Mouse (Mus musculus): ENCODE measurements around the gene Tpk1. TPM values are rescaled to one million over a fixed set of nuclear protein-coding genes. Genes with fewer than 3 reads are reported as not detected.
A peak's percentile ranks its signal among the peaks of the same experiment; 100 is the strongest.

The Tpk1 gene
- polyA plus RNA-seq, 2 experiments from 2014 or later: 9.4 to 12.1 TPM

GRCm38 (mm10) chr6:43424978-43425377 lies 241.1 kb downstream of the Tpk1 start:
- no peak for ATAC-seq

- ATAC-seq: no peak
These were observed 245.6 kb downstream of the Tpk1 start for GRCm38 (mm10) chr6:43420358-43420979.

- ATAC-seq: no peak
These were observed 257.1 kb downstream of the Tpk1 start for GRCm38 (mm10) chr6:43408949-43409348.

- no peak for ATAC-seq
These were observed 263.0 kb downstream of the Tpk1 start for GRCm38 (mm10) chr6:43403076-43403475.

- ATAC-seq: no peak
These were observed 263.7 kb downstream of the Tpk1 start for GRCm38 (mm10) chr6:43402219-43402997.

GRCm38 (mm10) chr6:43396426-43396825 lies 269.7 kb downstream of the Tpk1 start:
- no peak for ATAC-seq

GRCm38 (mm10) chr6:43395538-43395937 lies 270.5 kb downstream of the Tpk1 start:
- no peak for ATAC-seq

- ATAC-seq: no peak
These were observed 274.7 kb downstream of the Tpk1 start for GRCm38 (mm10) chr6:43391358-43391757.

- ATAC-seq: no peak
These were observed 278.8 kb downstream of the Tpk1 start for GRCm38 (mm10) chr6:43387273-43387672.

GRCm38 (mm10) chr6:43384841-43385240 lies 281.2 kb downstream of the Tpk1 start:
- no peak for ATAC-seq

GRCm38 (mm10) chr6:43384304-43384703 lies 281.8 kb downstream of the Tpk1 start:
- ATAC-seq: no peak

GRCm38 (mm10) chr6:43382750-43383149 lies 283.3 kb downstream of the Tpk1 start:
- ATAC-seq: peak; percentile 60

GRCm38 (mm10) chr6:43382284-43382683 lies 283.8 kb downstream of the Tpk1 start:
- peak; percentile 80 for ATAC-seq

GRCm38 (mm10) chr6:43373206-43373605 lies 292.9 kb downstream of the Tpk1 start:
- no peak for ATAC-seq

- no peak for ATAC-seq
These were observed 298.6 kb downstream of the Tpk1 start for GRCm38 (mm10) chr6:43367434-43367945.

- no peak for ATAC-seq
These were observed 299.1 kb downstream of the Tpk1 start for GRCm38 (mm10) chr6:43366952-43367351.

- ATAC-seq: no peak
These were observed 302.2 kb downstream of the Tpk1 start for GRCm38 (mm10) chr6:43363917-43364316.

GRCm38 (mm10) chr6:43363291-43363820 lies 302.7 kb downstream of the Tpk1 start:
- ATAC-seq: no peak

- ATAC-seq: no peak
These were observed 304.8 kb downstream of the Tpk1 start for GRCm38 (mm10) chr6:43361248-43361647.

- no peak for ATAC-seq
These were observed 305.9 kb downstream of the Tpk1 start for GRCm38 (mm10) chr6:43360214-43360613.

- no peak for ATAC-seq
These were observed 311.4 kb downstream of the Tpk1 start for GRCm38 (mm10) chr6:43354562-43355241.

- ATAC-seq: no peak
These were observed 312.6 kb downstream of the Tpk1 start for GRCm38 (mm10) chr6:43353446-43353845.

GRCm38 (mm10) chr6:43349083-43349482 lies 317.0 kb downstream of the Tpk1 start:
- peak; percentile 80 for ATAC-seq

Measured in CD4-positive, CD25-positive, alpha-beta regulatory T cell, adult 4 months (primary cell).